Mouse (Mus musculus): ENCODE results near the gene C530008M17Rik. TPM values are rescaled to one million over a fixed set of nuclear protein-coding genes. Genes with fewer than 3 reads are reported as not detected.

C530008M17Rik gene
- polyA plus RNA-seq, 1 experiment = 42.0 TPM

- peaks cover 42% of the 10 kb centered on the region for H3K9me3 ChIP-seq
- H3K27me3 ChIP-seq (replicated peaks) = no peaks in the 10 kb centered on the region
- TF ChIP-seq GATA1 (IDR thresholded peaks at IDR 0.05; ENCODE audit: borderline replicate concordance, low read length) = no peak
- TF ChIP-seq FLI1 (IDR thresholded peaks at IDR 0.05; ENCODE audit: low read length) = no peak
- no peak overlapping the region for H3K4me3 ChIP-seq (replicated peaks)
- no peaks in the 10 kb centered on the region; the same call in 1 of the 2 replicates for H3K4me1 ChIP-seq
- H3K36me3 ChIP-seq (replicated peaks; ENCODE audit: low read length) = peaks cover 80% of the 10 kb centered on the region
These were observed 68.6 kb downstream of the C530008M17Rik start for GRCm38 (mm10) chr5:76724878-76725277.

GRCm38 (mm10) chr5:76726518-76727103, 70.3 kb downstream of the C530008M17Rik start:
- no peaks in the 10 kb centered on the region for H3K27me3 ChIP-seq (replicated peaks)
- TF ChIP-seq GATA1 (IDR thresholded peaks at IDR 0.05; ENCODE audit: borderline replicate concordance, low read length) = no peak
- no peak for TF ChIP-seq FLI1 (IDR thresholded peaks at IDR 0.05; ENCODE audit: low read length)
- H3K4me3 ChIP-seq (replicated peaks) = no peak overlapping the region
- H3K9me3 ChIP-seq = peaks cover 36% of the 10 kb centered on the region
- H3K36me3 ChIP-seq (replicated peaks; ENCODE audit: low read length) = peaks cover 77% of the 10 kb centered on the region
- peaks cover 4% of the 10 kb centered on the region for H3K4me1 ChIP-seq

GRCm38 (mm10) chr5:76733055-76733641, 76.8 kb downstream of the C530008M17Rik start:
- H3K36me3 ChIP-seq (replicated peaks; ENCODE audit: low read length) = peaks cover 60% of the 10 kb centered on the region
- H3K4me3 ChIP-seq (replicated peaks) = no peak overlapping the region
- peaks cover 36% of the 10 kb centered on the region for H3K4me1 ChIP-seq
- H3K27me3 ChIP-seq (replicated peaks) = no peaks in the 10 kb centered on the region
- H3K9me3 ChIP-seq = 0 out of 2 replicates have a peak, but pooled peaks cover 8% of the 10 kb centered on the region
- TF ChIP-seq FLI1 (IDR thresholded peaks at IDR 0.05; ENCODE audit: low read length) (no peak), GATA1 (IDR thresholded peaks at IDR 0.05; ENCODE audit: borderline replicate concordance, low read length) (no peak)

GRCm38 (mm10) chr5:76741463-76741862, 85.2 kb downstream of the C530008M17Rik start:
- Histone ChIP-seq H3K9me3 (peaks cover 13% of the 10 kb centered on the region), H3K4me1 (peaks cover 68% of the 10 kb centered on the region), H3K36me3 (replicated peaks; ENCODE audit: low read length) (peaks cover 84% of the 10 kb centered on the region), H3K27me3 (replicated peaks) (no peaks in the 10 kb centered on the region), H3K4me3 (replicated peaks) (no peak overlapping the region)
- no peak for TF ChIP-seq FLI1 (IDR thresholded peaks at IDR 0.05; ENCODE audit: low read length)
- TF ChIP-seq GATA1 (IDR thresholded peaks at IDR 0.05; ENCODE audit: borderline replicate concordance, low read length) = no peak

- Histone ChIP-seq H3K4me1 (peaks cover 70% of the 10 kb centered on the region), H3K4me3 (replicated peaks) (peak overlapping the region; percentile 48), H3K27me3 (replicated peaks) (no peaks in the 10 kb centered on the region), H3K36me3 (replicated peaks; ENCODE audit: low read length) (peaks cover 86% of the 10 kb centered on the region), H3K9me3 (peaks cover 15% of the 10 kb centered on the region)
- TF ChIP-seq GATA1 (IDR thresholded peaks at IDR 0.05; ENCODE audit: borderline replicate concordance, low read length) (no peak), FLI1 (IDR thresholded peaks at IDR 0.05; ENCODE audit: low read length) (no peak)
These were observed 85.8 kb downstream of the C530008M17Rik start for GRCm38 (mm10) chr5:76742076-76742475.

GRCm38 (mm10) chr5:76744737-76745209, 88.5 kb downstream of the C530008M17Rik start:
- Histone ChIP-seq H3K4me3 (replicated peaks) (peak overlapping the region; percentile 67), H3K4me1 (peaks cover 76% of the 10 kb centered on the region), H3K9me3 (peaks cover 15% of the 10 kb centered on the region), H3K36me3 (replicated peaks; ENCODE audit: low read length) (peaks cover 63% of the 10 kb centered on the region), H3K27me3 (replicated peaks) (no peaks in the 10 kb centered on the region)
- TF ChIP-seq FLI1 (IDR thresholded peaks at IDR 0.05; ENCODE audit: low read length) (no peak), GATA1 (IDR thresholded peaks at IDR 0.05; ENCODE audit: borderline replicate concordance, low read length) (no peak)

GRCm38 (mm10) chr5:76747851-76748250, 91.5 kb downstream of the C530008M17Rik start:
- Histone ChIP-seq H3K36me3 (replicated peaks; ENCODE audit: low read length) (peaks cover 41% of the 10 kb centered on the region), H3K4me3 (replicated peaks) (no peak overlapping the region), H3K9me3 (peaks cover 13% of the 10 kb centered on the region), H3K27me3 (replicated peaks) (no peaks in the 10 kb centered on the region), H3K4me1 (peaks cover 83% of the 10 kb centered on the region)
- no peak for TF ChIP-seq FLI1 (IDR thresholded peaks at IDR 0.05; ENCODE audit: low read length)
- TF ChIP-seq GATA1 (IDR thresholded peaks at IDR 0.05; ENCODE audit: borderline replicate concordance, low read length) = no peak

GRCm38 (mm10) chr5:76752351-76752750, 96.0 kb downstream of the C530008M17Rik start:
- peak overlapping the region; percentile 30 for H3K4me3 ChIP-seq (replicated peaks)
- no peak for TF ChIP-seq GATA1 (IDR thresholded peaks at IDR 0.05; ENCODE audit: borderline replicate concordance, low read length)
- H3K4me1 ChIP-seq = peaks cover 56% of the 10 kb centered on the region
- no peaks in the 10 kb centered on the region for H3K27me3 ChIP-seq (replicated peaks)
- H3K9me3 ChIP-seq = peaks cover 4% of the 10 kb centered on the region
- peaks cover 8% of the 10 kb centered on the region for H3K36me3 ChIP-seq (replicated peaks; ENCODE audit: low read length)

- H3K4me1 ChIP-seq = peaks cover 44% of the 10 kb centered on the region
- TF ChIP-seq GATA1 (IDR thresholded peaks at IDR 0.05; ENCODE audit: borderline replicate concordance, low read length) (no peak), FLI1 (IDR thresholded peaks at IDR 0.05; ENCODE audit: low read length) (no peak)
- H3K4me3 ChIP-seq (replicated peaks) = no peak overlapping the region
- no peaks in the 10 kb centered on the region for H3K27me3 ChIP-seq (replicated peaks)
- peaks cover 62% of the 10 kb centered on the region for H3K36me3 ChIP-seq (replicated peaks; ENCODE audit: low read length)
- H3K9me3 ChIP-seq = peaks cover 9% of the 10 kb centered on the region
These were observed 104.0 kb downstream of the C530008M17Rik start for GRCm38 (mm10) chr5:76760349-76760748.

- H3K27me3 ChIP-seq (replicated peaks) = no peaks in the 10 kb centered on the region
- TF ChIP-seq FLI1 (IDR thresholded peaks at IDR 0.05; ENCODE audit: low read length) = no peak
- TF ChIP-seq GATA1 (IDR thresholded peaks at IDR 0.05; ENCODE audit: borderline replicate concordance, low read length) = no peak
- peaks cover 44% of the 10 kb centered on the region for H3K4me1 ChIP-seq
- no peak overlapping the region for H3K4me3 ChIP-seq (replicated peaks)
- H3K36me3 ChIP-seq (replicated peaks; ENCODE audit: low read length) = peaks cover 79% of the 10 kb centered on the region
- H3K9me3 ChIP-seq = peaks cover 14% of the 10 kb centered on the region
These were observed 105.9 kb downstream of the C530008M17Rik start for GRCm38 (mm10) chr5:76762030-76762698.
